Comparison of ENCODE assay signal across 15 mouse cellular contexts in genomic region chr16:57479776-57480175, GRCm38 (mm10).
A peak's percentile ranks its signal among the peaks of the same experiment; 100 is the strongest.
DNase-seq lines count a peak whose midpoint lies in the region; ATAC-seq lines count a peak whose summit lies in the region.
"Had no signal": no experiment of that assay in that cellular context is flagged by ENCODE, and none has a peak within 500 bp of the region (broad histone marks: within the 10 kb centered on the region; RNA-seq: fewer than 3 reads in every experiment).

No protein-coding gene starts in this region.

- no peak overlapping the region for H3K27ac ChIP-seq in midbrain, embryonic 12.5 days (replicated peaks)
- H3K27ac ChIP-seq in midbrain, embryonic 10.5 days (replicated peaks), result no peak overlapping the region
- H3K27ac ChIP-seq in hindbrain, embryonic 14.5 days, result no peak overlapping the region
- H3K27ac ChIP-seq: embryonic facial prominence, embryonic 10.5 days; layer of hippocampus, adult 2 months had no signal

- H3K9ac ChIP-seq in midbrain, embryonic 12.5 days (replicated peaks), result no peak overlapping the region
- no peak overlapping the region for H3K9ac ChIP-seq in hindbrain, embryonic 14.5 days

- 0 out of 2 replicates have a peak, but pooled peaks cover 6% of the 10 kb centered on the region for H3K9me3 ChIP-seq in midbrain, embryonic 12.5 days
- peaks cover 7% of the 10 kb centered on the region for H3K9me3 ChIP-seq in midbrain, embryonic 10.5 days (replicated peaks)
- H3K9me3 ChIP-seq in hindbrain, embryonic 14.5 days (ENCODE audit: control insufficient read depth, low read length), result no peaks in the 10 kb centered on the region
- H3K9me3 ChIP-seq: embryonic facial prominence, embryonic 10.5 days had no signal

- intact Hi-C loops in heart, postnatal 36 days (cut with DNase I), result no loop called here
- intact Hi-C loops in gastrocnemius, postnatal 36 days (cut with DNase I), result loop anchor here (10.0 kb wide), 1 partner anchor 115 kb away; no protein-coding TSS in a partner anchor

- H3K4me3 ChIP-seq in midbrain, embryonic 12.5 days, result no peak overlapping the region
- no peak overlapping the region for H3K4me3 ChIP-seq in midbrain, embryonic 10.5 days
- no peak overlapping the region for H3K4me3 ChIP-seq in hindbrain, embryonic 14.5 days (replicated peaks; ENCODE audit: low read length)
- H3K4me3 ChIP-seq: embryonic facial prominence, embryonic 10.5 days; layer of hippocampus, adult 2 months had no signal

- H3K27me3 ChIP-seq in midbrain, embryonic 12.5 days, result no peaks in the 10 kb centered on the region
- H3K27me3 ChIP-seq in midbrain, embryonic 10.5 days (ENCODE audit: low read depth, poor library complexity, severe bottlenecking), result no peaks in the 10 kb centered on the region
- H3K27me3 ChIP-seq in hindbrain, embryonic 14.5 days (ENCODE audit: control insufficient read depth, insufficient read depth, low read length), result no peaks in the 10 kb centered on the region

- peak; percentile 78 for ATAC-seq in midbrain, embryonic 12.5 days (ENCODE audit: low FRiP score, low read depth)
- peak; percentile 67; the same call in 1 of the 2 replicates for ATAC-seq in hindbrain, embryonic 14.5 days (ENCODE audit: low FRiP score)
- ATAC-seq: inflammation-experienced regulatory T-cells, adult 6 months had no signal

- WGBS in midbrain, embryonic 12.5 days, result 82% methylated on average over 5 of the region's 5 CpGs
- 92% methylated on average over 5 of the region's 5 CpGs for WGBS in midbrain, embryonic 10.5 days
- 70% methylated on average over 5 of the region's 5 CpGs for WGBS in hindbrain, embryonic 14.5 days

- H3K4me2 ChIP-seq in midbrain, embryonic 12.5 days (replicated peaks), result no peak overlapping the region
- H3K4me2 ChIP-seq in hindbrain, embryonic 14.5 days (replicated peaks), result no peak overlapping the region

- H3K4me1 ChIP-seq in midbrain, embryonic 12.5 days, result no peaks in the 10 kb centered on the region
- no peaks in the 10 kb centered on the region for H3K4me1 ChIP-seq in midbrain, embryonic 10.5 days
- no peaks in the 10 kb centered on the region for H3K4me1 ChIP-seq in hindbrain, embryonic 14.5 days (replicated peaks; ENCODE audit: control insufficient read depth, insufficient read depth, low read length)
- H3K4me1 ChIP-seq: embryonic facial prominence, embryonic 10.5 days had no signal

- DNase-seq in heart, adult 11 months, result peak; percentile 75
- no peak for DNase-seq in heart, postnatal 36 days
- no peak for DNase-seq in midbrain, embryonic 10.5 days (ENCODE audit: low spot score)
- no peak for DNase-seq in hindbrain, embryonic 14.5 days (ENCODE audit: low spot score)
- DNase-seq in retina, postnatal 1 day, result peak; percentile 85
- no peak for DNase-seq in gastrocnemius, postnatal 36 days
- DNase-seq in spleen, postnatal 10 days (ENCODE audit: low spot score in 2 of 2), result no peak
- DNase-seq: adrenal gland, adult 2 months; cerebellum, adult 11 months; left cerebral cortex, postnatal 4 days; right cerebral cortex, postnatal 4 days had no signal

- no peaks in the 10 kb centered on the region for H3K36me3 ChIP-seq in midbrain, embryonic 12.5 days
- no peaks in the 10 kb centered on the region for H3K36me3 ChIP-seq in midbrain, embryonic 10.5 days
- H3K36me3 ChIP-seq in hindbrain, embryonic 14.5 days (replicated peaks; ENCODE audit: control insufficient read depth, insufficient read depth), result no peaks in the 10 kb centered on the region

Comparison
In these comparisons a context has a peak if more than half of its experiments do, and no peak if none do; other contexts are left out.
1. DNase-seq: peak in heart, adult 11 months (single experiment) and retina, postnatal 1 day (single experiment); none in heart, postnatal 36 days (0 of 2), midbrain, embryonic 10.5 days (single experiment), hindbrain, embryonic 14.5 days (single experiment), gastrocnemius, postnatal 36 days (0 of 2) and spleen, postnatal 10 days (0 of 2).